Mouse (Mus musculus) heart, adult 2 months (tissue): ENCODE data around the gene Map1s.

Source experiments
- CTCF ChIP-seq: fragments of 200-600 bp; IDR thresholded peaks from 2 replicates; pipeline ENCODE4 v1.8.1; 2022; ENCODE audit warnings: antibody characterized with exemption, mild to moderate bottlenecking, moderate library complexity
- EP300 ChIP-seq: fragments of 200-500 bp; IDR thresholded peaks from 2 replicates; pipeline ENCODE4 v1.6.1; 2011; ENCODE audit warnings: low read depth, low read length, control low read depth; ENCODE audit not compliant: insufficient read depth
- POLR2A ChIP-seq: fragments of 200-500 bp; IDR thresholded peaks from 2 replicates; pipeline ENCODE4 v1.6.1; 2011; ENCODE audit warnings: mild to moderate bottlenecking, low read depth, low read length, control low read depth; ENCODE audit not compliant: insufficient read depth

DNA sequence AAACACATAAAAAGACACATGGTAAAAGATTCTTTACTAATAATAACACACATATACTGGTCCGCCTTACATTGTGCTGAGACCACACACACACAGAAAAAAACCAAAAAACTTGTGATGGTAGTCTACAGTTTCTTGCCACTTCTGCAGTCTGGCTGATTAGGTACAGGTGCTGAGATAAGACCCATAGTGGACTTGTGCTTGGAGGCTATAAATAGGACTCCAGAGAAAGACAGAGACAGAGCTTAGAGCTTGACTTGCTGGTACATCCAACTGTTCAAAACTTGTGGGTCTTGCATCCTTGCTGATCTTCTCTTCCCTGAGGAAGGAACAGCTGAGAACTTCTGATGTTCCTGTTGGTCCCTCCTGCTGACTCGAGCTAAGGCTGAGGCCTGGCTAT is 1.8 kb downstream of the Map1s start:
- no peak for TF ChIP-seq POLR2A
- TF ChIP-seq EP300, result no peak
- no peak for TF ChIP-seq CTCF
